Mouse (Mus musculus) embryonic facial prominence, embryonic 14.5 days (tissue): Measurements from ENCODE around the gene Rpl37. TPM values are rescaled to one million over a fixed set of nuclear protein-coding genes. Genes with fewer than 3 reads are reported as not detected.

ENCODE experiments used
- ATAC-seq: fragments of 200-750 bp; cut with Nextera tagmentation; 2 replicates; pipeline ENCODE4 v1.8.0; 2017; ENCODE audit warnings: low read depth, moderate number of reproducible peaks, moderate TSS enrichment
- DNase-seq: peaks from one replicate; pipeline ENCODE4 v3.0.0-alpha.2; 2015; ENCODE audit warnings: low spot score
- H3K27ac ChIP-seq: fragments of 300-500 bp; sonication (generic); replicated peaks from 2 replicates; pipeline ENCODE4 v1.5.1; 2014; ENCODE audit warnings: low read depth, mild to moderate bottlenecking, low read length, moderate library complexity
- H3K27me3 ChIP-seq: fragments of 300-500 bp; sonication (generic); replicated peaks from 2 replicates; pipeline ENCODE4 v1.6.1; 2014; ENCODE audit warnings: low read length; ENCODE audit not compliant: control insufficient read depth, insufficient read depth
- H3K36me3 ChIP-seq: fragments of 300-500 bp; sonication (generic); 2 replicates; pipeline ENCODE4 v1.6.1; 2014; ENCODE audit warnings: low read length, mixed read lengths; ENCODE audit not compliant: control insufficient read depth, insufficient read depth
- H3K4me1 ChIP-seq: fragments of 300-500 bp; sonication (generic); 2 replicates; pipeline ENCODE4 v1.6.1; 2014; ENCODE audit warnings: antibody characterized with exemption, low read length; ENCODE audit not compliant: control insufficient read depth, insufficient read depth
- H3K4me2 ChIP-seq: fragments of 300-500 bp; sonication (generic); 2 replicates; pipeline ENCODE4 v1.6.1; 2014; ENCODE audit warnings: low read depth, mild to moderate bottlenecking, low read length, moderate library complexity, mixed read lengths
- H3K4me3 ChIP-seq: fragments of 300-500 bp; sonication (generic); 2 replicates; pipeline ENCODE4 v1.5.1; 2014; ENCODE audit warnings: low read depth, mild to moderate bottlenecking, low read length
- H3K9ac ChIP-seq: fragments of 300-500 bp; sonication (generic); 2 replicates; pipeline ENCODE4 v1.6.1; 2014; ENCODE audit warnings: low read depth, mild to moderate bottlenecking, low read length, moderate library complexity, mixed read lengths
- H3K9me3 ChIP-seq: fragments of 300-500 bp; sonication (generic); 2 replicates; pipeline ENCODE4 v1.6.1; 2016; ENCODE audit warnings: low read length; ENCODE audit not compliant: control insufficient read depth
- WGBS: fragments of 180-500 bp; shearing (Covaris S2); extraction: QIAGEN DNeasy Blood & Tissue Kit; methylation state at CpG from one replicate; pipeline ENCODE4 v1.1.7; 2014; 5-methylcytosine and 5-hydroxymethylcytosine counted together
- polyA plus RNA-seq: library from polyadenylated mRNA; unstranded; fragments of >200 nt; fragmentation: Nextera tagmentation; extraction: Ambion mirVana; gene quantifications from 2 replicates; pipeline ENCODE4 v1.2.1, GENCODE M21; 2014

Gene Rpl37
- polyA plus RNA-seq, 1 experiment from 2014 or later: 907 TPM

- ATAC-seq (no peak), DNase-seq (no peak)
- Histone ChIP-seq H3K36me3 (peaks cover 61% of the 10 kb centered on the region), H3K4me3 (no peak overlapping the region), H3K9me3 (no peaks in the 10 kb centered on the region), H3K9ac (no peak overlapping the region), H3K4me1 (peaks cover 15% of the 10 kb centered on the region), H3K27me3 (no peaks in the 10 kb centered on the region), H3K4me2 (no peak overlapping the region), H3K27ac (no peak overlapping the region)
- 94% methylated on average over 9 of the region's 9 CpGs for WGBS
These were observed 2.2 kb downstream of the Rpl37 start for GRCm38 (mm10) chr15:5118626-5119025.

- Histone ChIP-seq H3K4me2 (no peak overlapping the region), H3K27ac (no peak overlapping the region), H3K27me3 (no peaks in the 10 kb centered on the region), H3K9me3 (no peaks in the 10 kb centered on the region), H3K4me1 (peaks cover 15% of the 10 kb centered on the region), H3K36me3 (peaks cover 62% of the 10 kb centered on the region), H3K9ac (no peak overlapping the region), H3K4me3 (no peak overlapping the region)
- ATAC-seq: no peak
- WGBS: 94% methylated on average over 2 of the region's 2 CpGs
- no peak for DNase-seq
These were observed 2.7 kb downstream of the Rpl37 start for GRCm38 (mm10) chr15:5119192-5119591.

- H3K4me3 ChIP-seq: no peak overlapping the region
- ATAC-seq (no peak), DNase-seq (no peak)
- H3K27me3 ChIP-seq: no peaks in the 10 kb centered on the region
- WGBS: 91% methylated on average over 2 of the region's 2 CpGs
- no peak overlapping the region for H3K27ac ChIP-seq
- no peak overlapping the region for H3K9ac ChIP-seq
- peaks cover 15% of the 10 kb centered on the region for H3K4me1 ChIP-seq
- peaks cover 67% of the 10 kb centered on the region for H3K36me3 ChIP-seq
- no peaks in the 10 kb centered on the region for H3K9me3 ChIP-seq
- H3K4me2 ChIP-seq: no peak overlapping the region
These were observed 3.3 kb downstream of the Rpl37 start for GRCm38 (mm10) chr15:5119707-5120106.

GRCm38 (mm10) chr15:5121535-5122313, 5.3 kb downstream of the Rpl37 start:
- peaks cover 71% of the 10 kb centered on the region for H3K36me3 ChIP-seq
- DNase-seq: no peak
- 88% methylated on average over 12 of the region's 12 CpGs for WGBS

GRCm38 (mm10) chr15:5126456-5126855, 10.0 kb downstream of the Rpl37 start:
- H3K9ac ChIP-seq: no peak overlapping the region
- H3K36me3 ChIP-seq: peaks cover 29% of the 10 kb centered on the region
- no peaks in the 10 kb centered on the region for H3K4me1 ChIP-seq
- H3K27ac ChIP-seq: no peak overlapping the region
- no peaks in the 10 kb centered on the region for H3K9me3 ChIP-seq
- DNase-seq (no peak), ATAC-seq (no peak)
- no peak overlapping the region for H3K4me3 ChIP-seq
- no peak overlapping the region for H3K4me2 ChIP-seq
- H3K27me3 ChIP-seq: no peaks in the 10 kb centered on the region
- 80% methylated on average over 4 of the region's 4 CpGs for WGBS

More at GRCm38 (mm10) chr15:5121535-5122313, 5.3 kb downstream of the Rpl37 start:
- no peak for ATAC-seq
- H3K27me3 ChIP-seq: no peaks in the 10 kb centered on the region
- H3K4me1 ChIP-seq: peaks cover 8% of the 10 kb centered on the region
- H3K4me2 ChIP-seq: no peak overlapping the region
- H3K9ac ChIP-seq: no peak overlapping the region
- no peak overlapping the region for H3K27ac ChIP-seq
- no peaks in the 10 kb centered on the region for H3K9me3 ChIP-seq
- H3K4me3 ChIP-seq: no peak overlapping the region

GRCm38 (mm10) chr15:5127487-5127886, 11.0 kb downstream of the Rpl37 start:
- Histone ChIP-seq H3K27ac (no peak overlapping the region), H3K4me1 (no peaks in the 10 kb centered on the region), H3K9ac (no peak overlapping the region), H3K4me2 (no peak overlapping the region), H3K27me3 (no peaks in the 10 kb centered on the region), H3K9me3 (no peaks in the 10 kb centered on the region), H3K36me3 (peaks cover 19% of the 10 kb centered on the region), H3K4me3 (no peak overlapping the region)
- ATAC-seq (no peak), DNase-seq (no peak)
- WGBS: 77% methylated on average over 2 of the region's 2 CpGs

- WGBS: 41% methylated on average over 5 of the region's 5 CpGs
- ATAC-seq (0 out of 2 replicates have a peak, but pooled peaks have one; percentile 37), DNase-seq (peak; percentile 64)
These were observed 11.9 kb downstream of the Rpl37 start for GRCm38 (mm10) chr15:5128176-5128940.

GRCm38 (mm10) chr15:5129111-5129805, 12.8 kb downstream of the Rpl37 start:
- WGBS: 86% methylated on average over 12 of the region's 12 CpGs
- H3K27ac ChIP-seq: no peak overlapping the region
- peaks cover 9% of the 10 kb centered on the region; the same call in 1 of the 2 replicates for H3K36me3 ChIP-seq
- no peak overlapping the region for H3K9ac ChIP-seq
- H3K27me3 ChIP-seq: no peaks in the 10 kb centered on the region
- ATAC-seq (no peak), DNase-seq (no peak)
- no peaks in the 10 kb centered on the region for H3K4me1 ChIP-seq
- no peak overlapping the region for H3K4me3 ChIP-seq
- no peaks in the 10 kb centered on the region for H3K9me3 ChIP-seq
- H3K4me2 ChIP-seq: no peak overlapping the region

More at GRCm38 (mm10) chr15:5128176-5128940, 11.9 kb downstream of the Rpl37 start:
- no peak overlapping the region for H3K4me3 ChIP-seq
- no peak overlapping the region for H3K9ac ChIP-seq
- no peaks in the 10 kb centered on the region for H3K9me3 ChIP-seq
- H3K4me1 ChIP-seq: no peaks in the 10 kb centered on the region
- H3K27ac ChIP-seq: peak overlapping the region; percentile 44; the same call in 1 of the 2 replicates
- H3K4me2 ChIP-seq: no peak overlapping the region
- peaks cover 11% of the 10 kb centered on the region for H3K36me3 ChIP-seq
- no peaks in the 10 kb centered on the region for H3K27me3 ChIP-seq
